Mouse (Mus musculus): ENCODE results near the gene Olfr1414. TPM values are rescaled to one million over a fixed set of nuclear protein-coding genes. Genes with fewer than 3 reads are reported as not detected.
A peak's percentile ranks its signal among the peaks of the same experiment; 100 is the strongest.
"Not testable (repeated sequence)": the region's sequence is repeated elsewhere in the genome, so short reads cannot be mapped to it uniquely, and the experiment has no call there.

Olfr1414 gene
- not detected for total RNA-seq (2021)
- long read RNA-seq, experiment 1 = 0 reads
- long read RNA-seq, experiment 2 = 0 reads

DNA sequence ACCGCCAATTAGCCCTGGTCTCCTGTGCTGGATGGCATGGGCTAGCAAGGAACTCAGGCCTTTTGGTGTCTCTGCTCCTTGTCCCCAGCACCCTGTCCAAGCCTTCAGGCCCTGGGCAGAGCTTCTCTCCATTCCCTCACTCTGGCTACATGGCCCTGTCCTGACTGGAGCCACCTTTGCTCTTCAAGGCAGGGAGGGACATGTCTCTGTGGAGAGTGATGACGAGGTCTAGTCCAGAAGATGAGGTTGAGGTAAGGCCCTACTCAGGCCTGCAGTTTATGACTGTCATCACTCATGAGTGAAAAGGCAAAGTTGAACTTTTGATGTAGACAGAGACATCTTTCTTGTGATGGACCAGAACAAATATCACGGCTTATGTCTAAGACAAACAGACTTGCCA lies at the start of gene Olfr1414:
Gene Olfr1414, minus strand, starts transcription at position 101 of the 400 bp plus-strand sequence.
- no peak for DNase-seq (ENCODE audit: low spot score in 2 of 2)

DNA sequence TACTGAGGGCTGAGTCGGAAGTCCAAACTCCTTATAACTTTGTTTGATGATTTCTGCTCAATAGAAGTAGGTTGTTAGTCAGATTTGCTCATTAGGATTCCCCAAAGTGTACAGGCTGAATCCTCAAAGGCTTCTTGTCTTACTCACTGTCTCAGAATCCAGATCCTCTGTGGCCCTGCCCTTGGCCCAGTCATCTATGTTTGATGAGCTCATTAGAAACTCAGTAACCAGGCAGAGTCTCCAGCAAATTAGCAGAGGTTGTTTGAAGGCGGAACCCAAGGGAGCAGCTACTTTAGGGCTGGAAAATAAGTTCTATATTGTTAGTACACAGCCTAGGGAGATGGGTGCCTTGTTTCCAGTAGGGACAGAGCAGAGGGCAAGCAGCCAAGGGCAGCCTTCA lies 27.5 kb upstream of the Olfr1414 start:
- DNase-seq (ENCODE audit: low spot score in 2 of 2) = no peak

DNA sequence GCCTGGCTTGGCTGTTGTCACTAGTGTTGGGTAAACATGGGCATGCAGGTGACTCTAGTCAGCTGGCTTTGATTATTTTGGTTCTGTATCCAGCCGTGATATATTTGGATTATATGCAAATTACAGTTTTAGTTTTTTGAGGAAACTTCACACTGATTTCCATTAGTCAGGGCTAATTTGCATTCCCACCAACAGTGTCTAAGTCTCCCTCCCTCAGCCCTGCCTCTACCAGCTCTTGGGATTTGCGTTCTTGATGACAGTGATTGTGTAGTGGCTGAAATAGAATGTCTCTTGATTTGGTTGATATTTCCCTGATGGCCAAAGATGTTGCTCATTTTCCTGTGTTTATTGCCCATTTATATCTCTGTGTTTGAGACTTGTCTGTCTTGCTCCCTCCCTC lies 20.6 kb upstream of the Olfr1414 start:
- DNase-seq (ENCODE audit: low spot score in 2 of 2) = no peak

DNA sequence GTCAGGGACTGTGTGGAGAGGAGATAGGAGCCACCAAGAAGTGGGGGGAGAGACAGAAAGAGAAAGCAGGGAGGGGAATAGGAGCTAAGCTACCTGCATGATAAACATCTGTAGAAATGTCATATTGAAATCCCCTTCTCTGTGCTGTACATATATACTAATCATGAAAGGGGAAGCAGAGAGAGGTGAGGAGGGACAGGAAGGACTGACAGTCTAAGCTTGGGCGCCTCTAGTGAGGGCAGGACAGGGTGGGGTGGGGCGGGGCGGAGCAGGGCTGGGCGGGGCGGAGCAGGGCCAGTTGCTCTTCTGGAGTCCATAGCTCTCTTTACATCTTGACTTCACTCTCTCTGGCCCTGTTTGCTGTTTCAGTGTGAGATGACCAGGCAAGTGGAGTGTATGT lies 18.5 kb upstream of the Olfr1414 start:
- no peak for DNase-seq (ENCODE audit: low spot score in 2 of 2)

DNA sequence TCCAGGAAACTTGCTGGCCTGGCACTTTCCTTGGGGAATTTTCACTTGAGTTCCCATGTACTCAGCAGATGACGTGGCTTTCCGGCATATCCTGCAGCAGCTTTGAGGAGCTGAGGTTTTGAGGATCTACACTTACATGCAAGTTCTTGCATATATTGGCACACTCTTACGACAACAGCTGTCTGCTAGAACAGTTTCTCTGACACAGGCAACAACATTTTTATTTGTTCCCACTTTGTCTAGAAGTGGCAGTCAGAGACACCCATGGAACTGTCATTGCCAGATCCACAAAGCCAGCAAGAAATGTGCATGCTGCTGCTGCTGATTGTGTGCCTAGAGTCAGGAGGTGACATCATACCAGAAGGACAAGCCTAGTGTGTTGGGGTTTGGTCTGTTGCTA lies 5.3 kb upstream of the Olfr1414 start:
- no peak for DNase-seq (ENCODE audit: low spot score in 2 of 2)

DNA sequence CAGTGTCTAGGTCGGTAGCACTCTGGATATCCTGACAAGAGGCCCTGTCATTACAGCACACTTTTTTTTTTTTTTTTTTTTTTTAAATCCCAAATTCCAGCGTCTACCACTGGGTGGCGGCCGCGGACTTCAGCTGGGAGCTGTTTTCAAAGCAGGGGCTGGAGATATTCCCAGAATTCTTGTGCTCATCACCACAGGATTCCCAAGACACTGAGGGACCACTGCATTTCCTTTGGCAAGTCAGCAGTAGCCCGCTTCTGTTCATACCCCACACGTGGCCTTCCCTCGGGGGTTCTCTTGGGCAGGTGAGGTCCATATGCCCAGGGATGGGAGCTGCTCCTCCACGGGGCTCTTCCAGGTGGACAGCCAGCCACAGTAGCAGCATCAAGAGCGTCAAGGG lies 2.9 kb upstream of the Olfr1414 start:
- peak in 1 of 2 experiments; percentile 46 for DNase-seq (ENCODE audit: low spot score in 2 of 2)

DNA sequence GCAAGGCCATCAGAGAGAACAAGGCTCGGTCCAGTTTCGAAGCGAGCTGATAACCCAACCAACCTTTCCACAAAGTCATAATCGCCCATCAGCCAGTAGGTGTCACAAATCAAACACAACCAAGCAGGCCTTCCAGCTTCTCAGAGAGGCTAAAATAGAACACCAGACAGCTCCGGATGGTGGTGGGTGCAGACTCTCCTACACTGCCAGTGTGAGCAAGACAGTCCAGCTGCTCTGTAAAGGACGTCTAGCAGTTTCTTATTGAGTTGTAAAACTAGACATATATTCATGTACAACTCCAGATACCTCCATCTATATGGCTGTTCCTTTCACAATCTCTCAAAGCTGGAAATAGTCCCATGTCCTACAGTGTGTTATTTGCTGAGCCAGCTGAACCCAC lies 585 bp upstream of the Olfr1414 start:
- DNase-seq (ENCODE audit: low spot score in 2 of 2) = no peak

DNA sequence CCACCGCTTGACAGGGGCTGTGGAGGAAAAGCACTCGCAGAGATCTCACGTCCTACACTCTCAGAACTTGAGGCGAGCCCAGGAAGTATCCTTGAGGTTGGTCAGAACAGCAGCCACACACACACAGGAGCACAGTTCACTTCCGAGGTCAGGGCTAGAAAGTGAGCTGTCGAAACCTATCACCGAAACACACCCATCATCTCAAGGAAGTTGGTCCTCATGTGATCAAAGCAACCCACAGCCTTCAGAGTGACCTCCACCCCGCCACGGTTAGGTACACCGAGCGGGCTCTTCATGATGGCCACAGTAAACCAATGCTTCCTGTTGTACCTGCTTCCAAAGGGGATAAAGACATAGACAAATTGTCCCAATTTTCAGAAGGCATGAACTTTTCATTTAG lies 3.1 kb downstream of the Olfr1414 start:
- DNase-seq (ENCODE audit: low spot score in 2 of 2) = no peak

DNA sequence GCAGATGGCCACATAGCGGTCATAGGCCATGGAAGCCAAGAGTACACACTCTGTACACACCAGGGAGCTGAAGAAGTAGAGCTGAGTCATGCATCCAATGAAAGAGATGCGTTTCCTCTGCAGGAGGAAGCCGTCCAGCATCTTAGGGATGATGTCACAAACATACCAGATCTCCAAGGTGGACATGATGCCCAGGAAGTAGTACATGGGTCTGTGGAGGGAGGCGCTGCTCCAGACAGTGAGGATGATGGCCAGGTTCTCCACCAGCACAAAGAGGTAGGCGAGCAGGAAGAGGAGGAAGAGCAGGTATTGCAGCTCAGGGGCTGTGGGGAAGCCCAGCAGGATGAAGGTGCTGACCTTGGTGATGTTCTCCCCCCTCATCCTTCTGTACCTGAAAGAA lies 6.8 kb downstream of the Olfr1414 start:
- DNase-seq (ENCODE audit: low spot score in 2 of 2) = not testable (repeated sequence)

DNA sequence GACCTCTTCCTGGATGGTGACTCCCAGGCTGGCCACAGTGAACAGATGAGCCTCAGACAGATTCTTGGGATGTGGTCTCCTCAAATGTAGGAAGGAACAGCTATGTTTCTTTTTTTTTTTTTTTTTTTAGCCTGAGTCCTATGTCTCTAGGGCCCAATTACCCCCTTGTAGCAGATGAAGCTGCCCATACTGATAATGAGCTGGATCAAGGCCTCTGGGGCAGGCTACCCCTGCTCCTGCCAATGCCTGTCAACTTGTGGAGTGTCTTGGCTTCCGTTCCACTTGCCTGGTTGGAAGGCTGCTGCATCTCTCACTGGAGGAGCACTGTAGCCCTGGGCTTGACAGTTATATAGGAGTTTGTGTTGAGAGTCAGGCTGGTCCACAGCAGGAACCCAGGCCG lies 22.5 kb downstream of the Olfr1414 start, which contains the start of gene Olfr1415:
Gene Olfr1415, minus strand, starts transcription at position 101 of the 400 bp plus-strand sequence.
- no peak for DNase-seq (ENCODE audit: low spot score in 2 of 2)

DNA sequence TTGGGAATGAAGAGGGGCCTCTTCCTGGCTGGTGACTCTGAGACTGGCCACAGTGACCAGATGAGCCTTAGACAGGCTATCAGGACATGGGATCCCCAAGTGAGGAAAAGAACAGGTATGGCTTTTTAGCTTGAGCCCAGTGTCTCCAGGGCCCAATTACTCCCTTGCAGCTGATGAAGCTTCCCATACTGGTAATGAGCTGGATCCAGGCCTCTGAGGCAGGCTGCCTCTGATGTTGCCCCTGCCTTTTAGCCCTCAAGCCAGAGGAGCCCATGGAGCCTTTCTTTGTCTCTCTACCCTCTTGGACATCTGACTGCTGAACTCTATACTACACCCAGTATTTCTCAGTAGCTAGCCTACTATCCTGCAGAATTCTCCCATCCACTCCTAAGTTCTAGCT lies 33.4 kb downstream of the Olfr1414 start, which contains the start of gene Olfr1416:
Gene Olfr1416, minus strand, starts transcription at position 101 of the 400 bp plus-strand sequence.
- no peak for DNase-seq (ENCODE audit: low spot score in 2 of 2)

DNA sequence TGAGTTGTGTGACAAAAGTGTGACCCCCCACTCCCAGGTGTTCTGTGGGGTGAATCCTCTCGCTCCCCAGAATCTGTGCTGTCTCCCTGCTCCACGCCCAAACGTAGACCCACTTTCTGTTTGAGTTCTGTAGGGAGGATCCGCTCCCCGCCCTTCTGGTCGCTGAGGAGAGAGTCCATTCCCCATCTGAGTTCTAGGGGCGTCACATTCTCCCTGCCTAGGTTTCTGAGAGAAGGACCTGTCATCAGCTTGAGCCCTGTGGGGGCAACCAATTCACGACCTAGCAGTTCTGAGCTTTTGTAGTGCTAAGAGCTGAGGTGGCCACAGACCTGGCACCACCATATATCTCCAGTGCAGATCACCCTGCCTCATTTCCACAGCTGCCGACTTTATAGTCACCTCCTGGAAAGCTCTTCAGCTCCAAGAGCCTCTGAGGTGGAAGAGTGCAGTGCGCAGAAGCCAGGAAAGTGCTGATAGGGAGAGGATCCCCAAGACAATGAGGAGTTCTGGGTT lies 44.3 kb downstream of the Olfr1414 start:
- DNase-seq (ENCODE audit: low spot score in 2 of 2) = no peak

DNA sequence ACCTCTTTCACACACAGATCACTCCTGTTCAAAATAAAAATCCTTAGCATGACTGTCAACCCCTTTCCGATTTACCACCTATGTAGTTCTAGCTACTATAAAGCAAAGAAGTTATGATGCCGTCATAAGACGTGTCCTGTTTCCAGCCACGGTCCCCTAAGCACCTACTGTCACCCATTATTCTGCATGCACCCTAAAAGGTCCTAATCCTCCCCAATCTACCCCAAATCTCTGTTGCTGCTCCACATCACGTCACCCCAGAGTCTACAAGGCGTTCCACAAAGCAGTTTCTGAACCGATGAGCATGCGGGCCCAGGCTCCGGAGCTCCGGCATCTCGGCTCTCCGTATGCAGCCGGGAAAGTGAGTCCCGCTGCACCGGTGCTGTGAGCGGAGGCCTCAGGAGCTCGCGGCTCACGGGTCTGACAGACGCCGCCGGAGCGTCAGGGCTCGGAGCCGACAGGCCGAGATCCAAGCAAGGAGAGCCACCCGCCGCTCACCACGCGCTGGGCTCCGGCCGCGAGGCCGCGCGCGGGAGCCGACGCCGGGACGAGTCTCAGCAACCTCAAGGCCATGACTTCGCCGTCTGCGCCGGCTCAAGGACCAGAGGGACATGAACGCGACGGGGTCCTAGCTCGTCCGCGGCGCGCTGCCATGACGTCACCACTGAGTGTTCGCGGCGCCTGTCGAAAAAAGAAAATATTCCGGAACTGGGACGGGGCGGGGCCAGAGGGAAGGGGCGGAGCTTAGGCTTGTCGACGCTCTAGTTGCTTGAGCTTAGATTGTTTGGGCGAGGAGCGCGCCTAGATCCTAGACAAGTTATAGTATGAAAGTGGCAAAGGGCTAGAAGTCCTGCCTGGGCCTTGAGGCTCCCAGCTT lies 45.1 kb downstream of the Olfr1414 start, which contains the start of gene Ndufa10:
Gene Ndufa10, minus strand, starts transcription at position 696 of the 877 bp plus-strand sequence.
- DNase-seq (ENCODE audit: low spot score in 2 of 2) = peak; percentile 97 to 98

DNA sequence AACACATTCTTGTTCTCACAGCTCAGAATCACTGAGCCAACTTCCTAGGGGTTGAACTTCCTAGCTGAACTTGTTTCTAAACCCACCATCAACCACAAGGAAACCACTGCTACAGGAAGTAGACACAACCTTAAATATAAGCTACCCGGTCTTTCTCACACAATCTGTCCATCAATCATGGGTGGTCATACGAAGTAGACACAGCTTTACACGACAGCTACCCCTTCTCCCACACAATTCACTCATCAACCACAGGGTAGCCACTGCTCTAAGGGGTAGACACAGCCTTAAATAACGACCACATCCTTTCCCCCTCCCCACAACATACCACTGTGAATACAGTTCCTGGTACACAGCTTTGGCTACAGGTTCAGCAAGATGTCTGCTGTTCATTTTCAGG lies 49.6 kb downstream of the Olfr1414 start:
- DNase-seq (ENCODE audit: low spot score in 2 of 2) = no peak

DNA sequence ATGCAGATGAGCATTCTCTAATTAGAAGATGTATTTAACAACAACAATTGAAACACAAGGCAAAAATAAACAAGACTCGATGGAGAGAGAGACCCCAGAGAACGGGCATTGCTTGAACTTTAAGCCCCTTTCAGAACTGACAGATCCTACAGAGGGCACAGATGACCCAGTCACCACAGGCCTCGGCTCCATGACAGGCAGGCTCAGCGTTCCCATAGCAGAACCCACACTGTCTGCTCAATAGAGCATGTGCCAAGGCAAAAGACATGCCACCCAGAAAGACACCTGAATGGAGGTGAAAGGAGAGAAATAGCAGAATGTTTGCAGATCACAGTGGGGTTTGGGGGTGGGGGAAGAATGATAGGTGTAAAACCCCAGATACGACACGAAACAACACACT lies 60.0 kb downstream of the Olfr1414 start:
- no peak for DNase-seq (ENCODE audit: low spot score in 2 of 2)

DNA sequence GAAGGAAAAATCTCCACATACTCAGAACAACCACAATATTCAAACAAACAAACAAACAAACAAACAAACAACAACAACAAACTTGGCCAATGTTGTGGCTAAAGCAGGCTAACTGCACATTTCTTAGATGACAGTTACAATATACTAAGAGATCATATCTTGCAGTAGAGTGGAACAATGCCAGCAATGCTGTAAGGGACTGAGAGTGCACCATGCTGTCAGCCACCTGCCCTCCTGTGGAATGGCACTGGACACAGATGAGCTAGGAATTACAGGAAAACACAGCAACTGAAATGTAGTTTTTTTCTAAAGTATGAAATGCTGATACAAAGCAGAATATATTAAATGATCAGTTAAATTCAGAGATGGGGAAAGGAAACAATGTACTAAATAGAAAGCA lies 60.7 kb downstream of the Olfr1414 start:
- no peak for DNase-seq (ENCODE audit: low spot score in 2 of 2)

Small RNAs within 50 kb of the gene (microRNA-seq; reads per million reads assigned to microRNA genes)
- 1.8 to 2.4 reads per million in 2 experiments for gene Mir6900 (ENCODE audit: borderline number of aligned reads in 2 of 2)

Other genes with a start within 250 kb of the Olfr1414 start
- gene Ndufa10, start 44.8 kb downstream of the Olfr1414 start, total RNA-seq (2021) = 100 to 1,000 TPM; 352 to 602 TPM
- gene Olfr1416, start 33.5 kb downstream of the Olfr1414 start, total RNA-seq (2021) = not detected
- not detected for gene Olfr1415, start 22.6 kb downstream of the Olfr1414 start, total RNA-seq (2021)
- gene Olfr1413, start 52.7 kb upstream of the Olfr1414 start, total RNA-seq (2021) = not detected
- gene Olfr1412, start 67.1 kb upstream of the Olfr1414 start, total RNA-seq (2021) = not detected
- gene Olfr1411, start 75.8 kb upstream of the Olfr1414 start, total RNA-seq (2021) = not detected
- not detected for gene Olfr1410, start 87.1 kb upstream of the Olfr1414 start, total RNA-seq (2021)
- not detected for gene Olfr12, start 99.1 kb upstream of the Olfr1414 start, total RNA-seq (2021)
- 100 to 1,000 TPM; 348 to 366 TPM for gene Cops9, start 123.3 kb upstream of the Olfr1414 start, total RNA-seq (2021)
- gene Otos, start 130.2 kb upstream of the Olfr1414 start, total RNA-seq (2021) = not detected

Data from adrenal gland, adult 18-20 months (tissue).